Mouse (Mus musculus) neutrophil, adult 83 days (primary cell): ENCODE measurements around the gene Rbck1. TPM values are rescaled to one million over a fixed set of nuclear protein-coding genes. Genes with fewer than 3 reads are reported as not detected.

Experiments used
- total RNA-seq, 2 experiments: library from RNA; stranded (reverse); gene quantifications; one replicate each; pipeline ENCODE4 v1.2.4; 2023

The Rbck1 gene
- total RNA-seq = 10 to 100 TPM; 85.3 to 96.6 TPM

DNA sequence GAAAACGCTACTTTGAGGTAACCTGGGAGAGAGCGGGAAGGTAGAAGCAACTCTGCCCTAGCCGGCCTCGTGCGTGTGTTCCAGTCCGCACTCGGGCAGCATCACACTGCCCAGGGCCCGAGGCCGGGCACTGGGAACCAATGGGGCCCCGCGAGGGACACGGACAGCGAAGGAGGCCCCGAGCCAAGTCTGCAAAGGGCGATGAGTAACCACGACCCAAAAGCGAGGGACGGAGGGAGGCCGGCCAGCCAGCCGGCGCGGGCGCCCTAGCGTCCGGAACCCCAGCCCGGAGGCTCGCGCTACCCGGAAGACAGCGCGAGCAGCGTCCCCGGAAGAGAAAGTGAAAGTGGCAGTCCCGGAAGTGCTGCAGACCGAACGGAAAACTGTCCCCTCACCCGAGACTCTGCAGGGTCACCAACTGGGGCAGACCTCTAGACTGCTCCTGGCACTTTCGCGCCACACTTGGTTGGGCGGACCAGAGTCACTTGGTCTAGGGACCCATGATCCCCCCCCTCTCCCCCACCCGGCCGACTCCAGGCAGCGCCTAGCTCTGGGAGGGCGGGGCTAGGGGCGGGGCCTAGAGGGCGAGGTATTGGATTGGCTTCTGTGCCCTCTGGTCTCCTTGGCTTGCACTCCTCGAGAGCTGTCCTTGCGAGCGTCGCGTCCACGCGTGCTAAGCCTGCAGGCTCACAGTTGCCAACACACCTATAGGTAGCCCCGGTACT, at the start of gene Rbck1:
Gene Rbck1 (minus strand): TSS at position 553 of the 725 bp plus-strand sequence.

DNA sequence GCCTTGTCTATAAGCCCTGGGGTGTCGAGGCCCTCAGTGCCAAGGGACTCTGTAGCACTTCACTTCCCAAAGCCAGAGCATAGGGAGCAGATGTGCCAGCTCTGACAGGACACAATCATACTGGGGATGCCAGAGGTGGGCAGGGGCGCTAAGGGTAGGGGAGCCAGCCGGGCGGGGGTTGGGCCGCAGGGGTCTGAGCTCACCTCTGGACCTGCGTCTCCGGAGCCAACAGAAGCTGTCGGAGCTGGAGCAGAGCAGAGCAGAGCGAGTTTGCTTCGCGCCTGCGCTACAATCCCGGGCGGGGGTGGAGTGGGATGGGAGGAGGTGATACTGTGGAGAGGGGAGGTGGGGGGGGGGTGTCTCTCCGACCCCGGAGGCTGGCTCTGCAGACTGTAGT, 43.9 kb upstream of the Rbck1 start, which contains the start of gene Nrsn2:
Gene Nrsn2 (minus strand): TSS at position 294 of the 397 bp plus-strand sequence.

GRCm38 (mm10) chr2:152343329-152344213, 11.1 kb upstream of the Rbck1 start, which contains the start of gene Trib3:
TSS of gene Trib3 (minus strand) at chr2:152344032.

DNA sequence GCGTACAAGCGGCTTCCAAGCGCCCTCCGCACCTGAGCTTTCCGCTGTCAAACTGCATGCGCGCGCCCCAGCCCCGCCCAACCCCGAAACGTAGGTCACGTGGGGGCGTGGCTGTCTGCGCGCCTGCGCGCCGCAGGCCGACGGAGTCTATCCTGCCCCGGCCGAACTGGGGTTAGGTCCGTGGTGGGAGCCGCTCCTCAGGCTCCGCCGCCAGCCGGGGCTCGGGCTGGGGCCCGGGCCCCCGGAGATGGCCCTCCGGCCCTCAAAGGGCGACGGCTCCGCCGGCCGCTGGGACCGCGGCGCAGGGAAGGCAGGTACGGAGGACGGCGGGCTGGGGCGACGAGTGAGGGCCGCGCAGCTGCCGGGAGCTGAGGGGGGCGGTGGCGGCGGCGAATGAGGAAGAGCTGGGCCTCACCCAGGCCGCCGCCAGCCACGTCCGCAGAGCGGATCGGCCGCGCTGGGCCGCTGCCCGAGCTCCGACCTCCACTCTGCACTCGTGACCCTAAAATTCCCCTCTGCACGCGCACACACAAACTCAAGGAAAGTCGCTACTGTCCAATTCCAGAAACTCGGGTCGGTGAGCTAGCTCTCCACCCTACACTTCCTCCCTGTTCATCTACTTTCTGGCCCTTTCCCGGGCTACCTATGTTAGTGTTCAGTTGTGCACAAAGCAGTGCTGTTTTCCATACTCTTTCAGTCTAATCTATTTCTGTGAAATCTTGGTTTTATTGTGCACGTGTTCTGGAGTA, 38.6 kb downstream of the Rbck1 start, which contains the start of gene Tbc1d20:
Gene Tbc1d20 (plus strand): TSS at position 102 of the 749 bp plus-strand sequence.

Other genes with a start within 250 kb of the Rbck1 start
- gene Srxn1, start 227.1 kb downstream of the Rbck1 start, total RNA-seq = 1 to 10 TPM; 3.7 to 3.9 TPM
- not detected for gene Tcf15, start 189.1 kb downstream of the Rbck1 start, total RNA-seq
- gene Csnk2a1, start 105.8 kb downstream of the Rbck1 start, total RNA-seq = 10 to 100 TPM; 63.8 to 65.6 TPM
- 10 to 100 TPM; 66.5 to 76.4 TPM for gene Tbc1d20, start 38.8 kb downstream of the Rbck1 start, total RNA-seq
- 1 to 10 TPM; 1.6 to 3.2 TPM for gene Trib3, start 11.4 kb upstream of the Rbck1 start, total RNA-seq
- not detected for gene Nrsn2, start 44.0 kb upstream of the Rbck1 start, total RNA-seq
- 1 to 10 TPM; 1.1 to 2.0 TPM for gene Sox12, start 65.4 kb upstream of the Rbck1 start, total RNA-seq
- gene Zcchc3, start 82.4 kb upstream of the Rbck1 start, total RNA-seq = 1 to 10 TPM; 2.0 TPM
- not detected for gene 6820408C15Rik, start 82.9 kb upstream of the Rbck1 start, total RNA-seq
- not detected for gene Defb23, start 132.0 kb upstream of the Rbck1 start, total RNA-seq
- gene Defb20, start 144.4 kb upstream of the Rbck1 start, total RNA-seq = not detected
- not detected for gene Defb22, start 157.5 kb upstream of the Rbck1 start, total RNA-seq
- not detected for gene Defb26, start 179.0 kb upstream of the Rbck1 start, total RNA-seq
- gene Defb28, start 185.6 kb upstream of the Rbck1 start, total RNA-seq = not detected
- not detected for gene Defb29, start 207.4 kb upstream of the Rbck1 start, total RNA-seq
- gene Gm17416, start 236.7 kb upstream of the Rbck1 start, total RNA-seq = not detected
- gene Defb21, start 240.1 kb upstream of the Rbck1 start, total RNA-seq = not detected
- gene Defb19, start 247.7 kb upstream of the Rbck1 start, total RNA-seq = not detected